Mouse (Mus musculus) thymus, postnatal 4 days (tissue): Measurements from ENCODE around the gene Ccn5.
A peak's percentile ranks its signal among the peaks of the same experiment; 100 is the strongest.

Source experiments
- DNase-seq: peaks from one replicate; pipeline ENCODE4 v3.0.0; 2021

The Ccn5 gene

GRCm38 (mm10) chr2:163820607-163821006 lies at the start of gene Ccn5:
Gene Ccn5, plus strand, starts transcription at chr2:163820861.
- no peak for DNase-seq

GRCm38 (mm10) chr2:163776661-163777060 lies 44.0 kb upstream of the Ccn5 start:
- no peak for DNase-seq

- no peak for DNase-seq
Measured at GRCm38 (mm10) chr2:163777061-163777460, 43.6 kb upstream of the Ccn5 start.

GRCm38 (mm10) chr2:163778896-163779295 lies 41.8 kb upstream of the Ccn5 start:
- DNase-seq, result no peak

GRCm38 (mm10) chr2:163783368-163783767 lies 37.3 kb upstream of the Ccn5 start:
- no peak for DNase-seq

- DNase-seq, result no peak
Measured at GRCm38 (mm10) chr2:163783901-163784300, 36.8 kb upstream of the Ccn5 start.

GRCm38 (mm10) chr2:163787086-163787485 lies 33.6 kb upstream of the Ccn5 start:
- no peak for DNase-seq

- DNase-seq, result peak; percentile 48
Measured at GRCm38 (mm10) chr2:163787709-163788108, 33.0 kb upstream of the Ccn5 start.

GRCm38 (mm10) chr2:163788484-163788883 lies 32.2 kb upstream of the Ccn5 start:
- DNase-seq, result peak; percentile 52

GRCm38 (mm10) chr2:163798411-163798810 lies 22.2 kb upstream of the Ccn5 start:
- DNase-seq, result no peak

GRCm38 (mm10) chr2:163800832-163801231 lies 19.8 kb upstream of the Ccn5 start:
- DNase-seq, result peak; percentile 31

- no peak for DNase-seq
Measured at GRCm38 (mm10) chr2:163801406-163801805, 19.3 kb upstream of the Ccn5 start.

- no peak for DNase-seq
Measured at GRCm38 (mm10) chr2:163803838-163804237, 16.8 kb upstream of the Ccn5 start.

GRCm38 (mm10) chr2:163809166-163809565 lies 11.5 kb upstream of the Ccn5 start:
- DNase-seq, result no peak

GRCm38 (mm10) chr2:163809704-163810103 lies 11.0 kb upstream of the Ccn5 start:
- no peak for DNase-seq

- DNase-seq, result no peak
Measured at GRCm38 (mm10) chr2:163813077-163813476, 7.6 kb upstream of the Ccn5 start.

GRCm38 (mm10) chr2:163814739-163815465 lies 5.8 kb upstream of the Ccn5 start:
- no peak for DNase-seq

- DNase-seq, result peak; percentile 81
Measured at GRCm38 (mm10) chr2:163823248-163823647, 2.6 kb downstream of the Ccn5 start.

GRCm38 (mm10) chr2:163823771-163824170 lies 3.1 kb downstream of the Ccn5 start:
- no peak for DNase-seq

GRCm38 (mm10) chr2:163825861-163826260 lies 5.2 kb downstream of the Ccn5 start:
- no peak for DNase-seq

GRCm38 (mm10) chr2:163826494-163826893 lies 5.8 kb downstream of the Ccn5 start:
- no peak for DNase-seq

- no peak for DNase-seq
Measured at GRCm38 (mm10) chr2:163831163-163831562, 10.5 kb downstream of the Ccn5 start.

GRCm38 (mm10) chr2:163838043-163838442 lies 17.4 kb downstream of the Ccn5 start:
- DNase-seq, result peak; percentile 86

- no peak for DNase-seq
Measured at GRCm38 (mm10) chr2:163839519-163839918, 18.9 kb downstream of the Ccn5 start.

- DNase-seq, result no peak
Measured at GRCm38 (mm10) chr2:163842043-163842442, 21.4 kb downstream of the Ccn5 start.
